Mouse (Mus musculus) hindbrain, embryonic 11.5 days (tissue): Measurements from ENCODE around the gene Kif21b. TPM values are rescaled to one million over a fixed set of nuclear protein-coding genes. Genes with fewer than 3 reads are reported as not detected.
A peak's percentile ranks its signal among the peaks of the same experiment; 100 is the strongest.

Experiments used
- ATAC-seq: fragments of 200-750 bp; cut with Nextera tagmentation; 2 replicates; pipeline ENCODE4 v1.8.0; 2017; ENCODE audit warnings: mild to moderate bottlenecking, moderate TSS enrichment, moderate library complexity; ENCODE audit not compliant: low FRiP score
- DNase-seq: peaks from one replicate; pipeline ENCODE4 v3.0.0-alpha.2; 2015; ENCODE audit warnings: low spot score
- H3K27ac ChIP-seq: fragments of 300-500 bp; sonication (generic); 2 replicates; pipeline ENCODE4 v1.5.1; 2014; ENCODE audit warnings: mild to moderate bottlenecking, low read depth, low read length
- H3K27me3 ChIP-seq: fragments of 300-500 bp; sonication (generic); 2 replicates; pipeline ENCODE4 v1.6.1; 2014; ENCODE audit warnings: mild to moderate bottlenecking, low read length, moderate library complexity, mixed read lengths; ENCODE audit not compliant: control insufficient read depth, insufficient read depth
- H3K36me3 ChIP-seq: fragments of 300-500 bp; sonication (generic); 2 replicates; pipeline ENCODE4 v1.6.1; 2014; ENCODE audit warnings: mild to moderate bottlenecking, low read length, moderate library complexity, mixed read lengths; ENCODE audit not compliant: control insufficient read depth, insufficient read depth
- H3K4me1 ChIP-seq: fragments of 300-500 bp; sonication (generic); replicated peaks from 2 replicates; pipeline ENCODE4 v1.6.1; 2014; ENCODE audit warnings: low read length, mixed read lengths; ENCODE audit not compliant: control insufficient read depth, insufficient read depth
- H3K4me2 ChIP-seq: fragments of 300-500 bp; sonication (generic); replicated peaks from 2 replicates; pipeline ENCODE4 v1.6.1; 2014; ENCODE audit warnings: mild to moderate bottlenecking, low read depth, low read length
- H3K4me3 ChIP-seq: fragments of 300-500 bp; sonication (generic); 2 replicates; pipeline ENCODE4 v1.5.1; 2014; ENCODE audit warnings: low read depth, low read length
- H3K9ac ChIP-seq: fragments of 300-500 bp; sonication (generic); 2 replicates; pipeline ENCODE4 v1.6.1; 2014; ENCODE audit warnings: low read depth, low read length
- H3K9me3 ChIP-seq: fragments of 300-500 bp; sonication (generic); 2 replicates; pipeline ENCODE4 v1.6.1; 2016; ENCODE audit warnings: low read length; ENCODE audit not compliant: control insufficient read depth
- WGBS: fragments of 180-500 bp; shearing (Covaris S2); extraction: QIAGEN DNeasy Blood & Tissue Kit; methylation state at CpG from one replicate; pipeline ENCODE4 v1.1.7; 2014; 5-methylcytosine and 5-hydroxymethylcytosine counted together
- polyA plus RNA-seq: library from polyadenylated mRNA; unstranded; fragments of >200 nt; fragmentation: Nextera tagmentation; extraction: Ambion mirVana; gene quantifications from 2 replicates; pipeline ENCODE4 v1.2.1, GENCODE M21; 2014

The Kif21b gene
- polyA plus RNA-seq, 1 experiment from 2014 or later: 24.4 TPM

DNA sequence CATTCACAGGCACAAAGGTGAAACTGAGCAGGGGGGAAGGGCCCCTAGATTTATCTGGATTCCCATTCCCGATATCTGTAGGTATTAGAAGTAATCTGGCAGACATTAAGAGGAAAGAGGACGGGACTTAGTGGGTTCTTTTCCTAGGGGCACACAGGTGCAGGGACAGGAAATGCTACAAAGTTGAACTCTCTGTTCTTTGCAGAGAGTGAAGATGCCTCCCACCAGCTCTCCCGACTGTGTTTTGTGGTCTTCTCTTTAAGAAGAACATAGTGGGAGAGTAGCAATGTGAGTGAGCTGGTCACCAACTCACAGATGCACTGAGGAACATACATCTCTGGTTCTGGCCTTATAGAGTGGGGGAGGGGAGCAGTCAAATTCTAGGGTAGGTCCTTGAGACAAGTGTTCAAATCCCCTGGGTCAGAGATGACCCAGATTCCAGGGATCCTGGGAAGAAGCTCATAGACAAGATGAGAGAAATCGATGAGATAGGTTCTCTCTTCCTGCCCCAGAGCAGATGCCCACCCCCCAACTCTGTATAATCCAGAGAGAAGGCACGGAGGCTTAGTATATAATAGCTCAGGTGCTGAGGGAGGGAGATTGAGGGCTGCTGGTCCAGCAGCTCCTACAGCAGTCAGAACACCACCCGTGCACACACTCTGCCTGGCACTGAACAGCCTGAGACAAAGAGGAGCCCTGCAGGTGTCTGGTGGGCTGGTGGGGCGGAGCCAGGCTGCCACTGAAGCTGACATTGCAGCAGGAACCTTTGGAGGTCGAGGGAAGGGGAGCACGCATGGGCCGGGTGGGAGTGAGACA, 1.4 kb downstream of the Kif21b start:
- ATAC-seq: no peak
- Histone ChIP-seq H3K9ac (peak overlapping the region; percentile 67), H3K36me3 (no peaks in the 10 kb centered on the region), H3K4me2 (peak overlapping the region; percentile 70), H3K9me3 (no peaks in the 10 kb centered on the region), H3K4me3 (peak overlapping the region; percentile 78), H3K27me3 (no peaks in the 10 kb centered on the region), H3K27ac (peak overlapping the region; percentile 5; the same call in 1 of the 2 replicates), H3K4me1 (peaks cover 12% of the 10 kb centered on the region)
- peak; percentile 41 for DNase-seq
- WGBS: 28% methylated on average over 10 of the region's 10 CpGs

DNA sequence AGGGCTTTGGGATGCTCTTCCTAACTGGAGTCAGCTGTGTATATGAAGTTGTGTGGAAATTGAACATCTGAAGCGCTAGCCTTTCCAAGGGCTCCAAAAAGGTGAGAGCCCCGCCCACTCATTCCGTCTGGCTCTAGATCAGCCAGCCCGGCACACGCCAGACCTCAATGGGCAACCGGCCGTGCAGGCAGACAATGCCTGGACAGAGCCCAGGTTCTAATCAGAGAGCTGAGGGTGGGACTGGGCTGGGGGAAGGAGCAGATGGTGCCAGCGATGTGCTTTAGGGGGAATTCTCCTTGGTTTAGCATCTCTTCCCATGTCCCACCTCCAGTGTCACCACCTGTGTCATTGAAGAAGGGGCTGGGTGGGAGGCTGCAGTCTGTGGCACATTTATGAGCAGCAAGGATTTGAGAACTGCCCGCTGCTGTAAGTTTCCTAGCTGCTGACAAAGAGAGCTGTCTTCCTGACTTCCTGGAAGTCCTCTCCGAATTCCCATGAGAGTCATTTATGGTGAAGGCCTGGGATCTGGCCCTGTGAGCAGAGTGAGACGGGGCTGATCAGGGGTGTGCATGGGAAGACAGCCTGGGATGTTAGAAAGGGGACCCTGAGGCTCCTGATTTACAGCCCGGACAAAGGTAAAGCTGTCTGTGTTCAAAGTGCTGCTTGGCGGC, 2.5 kb downstream of the Kif21b start:
- Histone ChIP-seq H3K4me1 (peaks cover 15% of the 10 kb centered on the region), H3K9ac (0 out of 2 replicates have a peak overlapping the region, but pooled peaks have one; percentile 45), H3K36me3 (no peaks in the 10 kb centered on the region), H3K4me2 (peak overlapping the region; percentile 70), H3K9me3 (no peaks in the 10 kb centered on the region), H3K27me3 (no peaks in the 10 kb centered on the region), H3K27ac (0 out of 2 replicates have a peak overlapping the region, but pooled peaks have one; percentile 5), H3K4me3 (peak overlapping the region; percentile 78)
- 43% methylated on average over 13 of the region's 13 CpGs for WGBS
- DNase-seq (peak; percentile 32), ATAC-seq (no peak)

DNA sequence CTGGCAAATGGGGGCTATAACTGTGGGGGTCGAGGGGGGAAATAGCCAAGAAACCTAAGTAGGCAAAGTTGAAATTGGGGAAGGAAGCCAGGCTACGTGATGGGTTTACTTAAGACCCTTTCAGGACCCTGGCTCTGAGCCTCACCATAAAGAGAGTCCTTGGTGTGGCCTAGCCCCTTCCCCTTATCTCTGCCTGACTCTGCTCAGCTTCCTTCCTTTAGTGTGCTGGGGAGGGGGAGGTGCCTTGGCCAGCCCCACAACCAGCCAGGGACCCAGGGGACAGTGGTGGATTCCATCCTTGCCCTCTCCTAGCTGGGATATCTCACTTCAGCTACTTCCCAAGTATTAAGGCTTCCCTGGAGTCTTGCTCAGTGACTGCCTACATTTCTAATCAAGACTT, 3.4 kb downstream of the Kif21b start:
- no peak overlapping the region for H3K4me3 ChIP-seq
- H3K9ac ChIP-seq: no peak overlapping the region
- H3K27ac ChIP-seq: no peak overlapping the region

DNA sequence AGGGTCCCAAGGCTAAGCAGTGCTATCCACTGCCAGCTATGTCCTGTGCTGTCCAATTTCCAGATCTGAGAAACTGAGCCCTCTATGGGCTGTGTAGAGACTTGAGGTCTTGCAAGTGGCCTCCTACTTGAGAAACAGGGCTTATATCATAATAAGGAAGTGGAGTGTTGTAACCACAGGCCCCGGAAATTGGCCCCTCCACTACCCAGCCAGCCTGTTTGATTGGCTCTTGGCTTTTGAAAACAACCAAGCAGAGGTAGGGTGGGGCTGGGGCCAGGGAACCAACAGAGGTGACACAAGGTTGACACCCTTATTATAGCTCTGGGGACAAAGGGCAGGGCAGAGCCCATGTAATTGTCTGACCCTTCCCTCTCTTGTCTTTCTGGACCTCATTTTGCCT, 3.9 kb downstream of the Kif21b start:
- DNase-seq: no peak

More for the DNA sequence above, 3.4 kb downstream of the Kif21b start:
- 89% methylated on average over 2 of the region's 2 CpGs for WGBS
- no peaks in the 10 kb centered on the region for H3K9me3 ChIP-seq
- no peak for ATAC-seq
- H3K27me3 ChIP-seq: no peaks in the 10 kb centered on the region
- peaks cover 15% of the 10 kb centered on the region for H3K4me1 ChIP-seq
- DNase-seq: no peak
- peak overlapping the region; percentile 70; the same call in 1 of the 2 replicates for H3K4me2 ChIP-seq
- no peaks in the 10 kb centered on the region for H3K36me3 ChIP-seq

DNA sequence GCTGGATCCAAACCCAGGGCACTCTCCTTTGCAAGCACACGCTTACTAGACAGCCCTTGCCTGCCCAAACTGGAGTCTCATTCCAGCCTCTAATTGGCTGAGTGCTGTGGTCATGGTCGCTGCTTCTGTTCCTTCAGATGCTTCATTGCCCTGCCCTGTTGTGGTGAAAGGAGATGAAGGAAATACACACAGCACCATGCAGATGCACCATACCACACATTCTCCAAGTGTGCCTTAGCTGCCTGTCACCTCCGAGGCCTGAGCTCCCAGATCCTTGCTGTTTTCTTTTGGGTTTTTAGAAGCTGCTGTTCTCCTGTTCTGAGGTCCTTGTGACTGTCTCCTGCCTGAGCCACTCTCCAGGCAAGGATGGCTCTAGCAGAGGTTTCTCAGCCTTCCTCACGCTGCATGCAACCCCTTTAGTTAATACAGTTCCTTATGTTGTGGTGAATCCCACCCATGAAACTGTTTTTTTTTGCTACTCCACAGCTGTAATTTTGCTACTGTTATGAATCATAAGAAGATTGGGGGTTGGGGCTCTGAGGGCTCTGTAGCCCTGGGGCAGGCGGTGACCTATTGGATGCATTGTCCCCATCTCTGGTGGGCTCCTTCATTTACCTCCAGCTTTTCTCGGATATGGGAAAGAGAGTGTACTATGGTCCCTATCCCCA, 4.7 kb downstream of the Kif21b start:
- H3K4me3 ChIP-seq: no peak overlapping the region
- no peak overlapping the region for H3K9ac ChIP-seq
- no peak overlapping the region for H3K27ac ChIP-seq
- H3K36me3 ChIP-seq: no peaks in the 10 kb centered on the region
- 69% methylated on average over 6 of the region's 6 CpGs for WGBS
- peaks cover 19% of the 10 kb centered on the region for H3K4me1 ChIP-seq
- H3K27me3 ChIP-seq: no peaks in the 10 kb centered on the region
- H3K4me2 ChIP-seq: no peak overlapping the region; the same call in 1 of the 2 replicates
- DNase-seq (no peak), ATAC-seq (no peak)
- no peaks in the 10 kb centered on the region for H3K9me3 ChIP-seq

More for the DNA sequence above, 3.9 kb downstream of the Kif21b start:
- H3K9me3 ChIP-seq: no peaks in the 10 kb centered on the region
- H3K36me3 ChIP-seq: no peaks in the 10 kb centered on the region
- H3K27ac ChIP-seq: no peak overlapping the region
- no peak for ATAC-seq
- 77% methylated on average over 1 of the region's 1 CpGs for WGBS
- H3K9ac ChIP-seq: no peak overlapping the region
- no peak overlapping the region for H3K4me3 ChIP-seq
- no peaks in the 10 kb centered on the region for H3K27me3 ChIP-seq
- peak overlapping the region; percentile 70; the same call in 1 of the 2 replicates for H3K4me2 ChIP-seq
- H3K4me1 ChIP-seq: peaks cover 15% of the 10 kb centered on the region

DNA sequence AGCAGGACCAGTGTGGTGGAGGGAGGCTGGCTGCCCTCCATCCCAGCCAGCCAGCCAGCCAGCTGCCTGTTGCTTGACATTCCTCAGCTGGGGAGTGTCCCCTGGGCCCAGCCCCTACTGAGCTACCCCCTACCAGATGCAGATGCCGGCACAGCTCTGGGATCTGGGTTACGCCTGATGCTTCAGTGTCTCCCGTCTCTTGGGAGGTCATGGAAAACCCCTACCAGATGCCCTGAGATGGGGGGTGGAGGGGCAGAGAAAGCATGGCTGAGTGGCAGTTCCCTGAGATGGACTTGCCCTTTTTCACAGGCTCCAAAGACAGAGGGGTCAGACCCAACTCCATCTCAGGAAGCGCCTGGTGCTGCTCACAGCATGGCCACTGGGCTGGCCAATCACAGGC, 5.4 kb downstream of the Kif21b start:
- ATAC-seq: no peak
- H3K9me3 ChIP-seq: no peaks in the 10 kb centered on the region
- H3K4me3 ChIP-seq: no peak overlapping the region
- 35% methylated on average over 4 of the region's 4 CpGs for WGBS
- DNase-seq: no peak
- H3K4me1 ChIP-seq: peaks cover 21% of the 10 kb centered on the region
- H3K36me3 ChIP-seq: no peaks in the 10 kb centered on the region
- no peak overlapping the region for H3K9ac ChIP-seq
- H3K4me2 ChIP-seq: peak overlapping the region; percentile 22; the same call in 1 of the 2 replicates
- H3K27ac ChIP-seq: no peak overlapping the region
- H3K27me3 ChIP-seq: no peaks in the 10 kb centered on the region

DNA sequence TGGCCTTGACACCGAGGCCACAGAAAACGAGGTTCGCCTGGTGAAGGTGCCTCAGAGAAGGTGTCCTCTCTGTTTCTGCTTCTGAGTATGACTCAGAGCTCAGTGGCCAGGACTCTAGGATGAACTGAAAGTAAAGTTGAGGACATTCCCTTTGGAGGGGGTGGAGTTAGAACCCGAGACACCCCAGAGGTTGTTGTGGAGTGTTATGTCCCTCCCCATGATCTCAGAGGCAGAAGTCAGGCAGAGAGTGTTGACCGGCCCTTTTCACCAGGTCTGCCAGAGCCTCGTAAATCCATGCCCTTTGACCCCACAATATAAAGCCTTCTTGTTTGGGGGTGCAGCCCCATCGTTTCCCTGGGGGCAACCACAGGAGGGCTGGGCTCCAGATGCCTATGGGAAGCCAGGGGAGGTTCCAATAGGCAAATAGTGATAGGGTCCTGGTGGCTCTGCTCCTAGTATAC, 5.9 kb downstream of the Kif21b start:
- ATAC-seq (no peak), DNase-seq (no peak)
- no peak overlapping the region for H3K27ac ChIP-seq
- no peak overlapping the region for H3K9ac ChIP-seq
- H3K9me3 ChIP-seq: no peaks in the 10 kb centered on the region
- peaks cover 23% of the 10 kb centered on the region for H3K4me1 ChIP-seq
- H3K36me3 ChIP-seq: no peaks in the 10 kb centered on the region
- 22% methylated on average over 7 of the region's 7 CpGs for WGBS
- no peaks in the 10 kb centered on the region for H3K27me3 ChIP-seq
- 0 out of 2 replicates have a peak overlapping the region, but pooled peaks have one; percentile 11 for H3K4me2 ChIP-seq
- H3K4me3 ChIP-seq: no peak overlapping the region

DNA sequence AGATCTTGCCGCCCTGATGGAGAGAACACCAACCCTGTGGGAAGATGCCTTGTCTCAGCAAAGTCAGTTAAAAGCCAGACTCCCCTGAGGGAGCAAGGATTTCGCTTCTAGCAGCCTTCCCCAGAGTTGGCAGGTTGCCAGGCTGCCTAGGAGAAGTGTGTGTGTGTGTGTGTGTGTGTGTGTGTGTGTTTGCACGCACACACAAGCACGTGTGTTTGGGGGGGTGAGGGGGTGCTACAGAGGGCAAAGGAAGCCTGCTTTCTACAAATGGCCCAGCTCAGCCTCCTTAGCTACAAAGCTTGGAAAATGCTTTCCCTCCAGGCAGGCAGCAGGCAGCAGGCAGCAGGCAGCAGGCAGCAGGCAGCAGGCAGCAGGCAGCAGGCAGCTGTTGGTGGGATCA, 6.4 kb downstream of the Kif21b start:
- no peaks in the 10 kb centered on the region for H3K27me3 ChIP-seq
- H3K9me3 ChIP-seq: no peaks in the 10 kb centered on the region
- H3K4me3 ChIP-seq: no peak overlapping the region
- no peak overlapping the region for H3K4me2 ChIP-seq
- H3K9ac ChIP-seq: no peak overlapping the region
- ATAC-seq: no peak
- no peak overlapping the region for H3K27ac ChIP-seq
- peak; percentile 75 for DNase-seq
- H3K36me3 ChIP-seq: no peaks in the 10 kb centered on the region
- 10% methylated on average over 4 of the region's 4 CpGs for WGBS
- peaks cover 28% of the 10 kb centered on the region for H3K4me1 ChIP-seq
